Mouse (Mus musculus): ENCODE data around the gene Ctbp1. TPM values are rescaled to one million over a fixed set of nuclear protein-coding genes. Genes with fewer than 3 reads are reported as not detected.
A peak's percentile ranks its signal among the peaks of the same experiment; 100 is the strongest.

The Ctbp1 gene
- total and polyA plus RNA-seq, 3 experiments = 178 to 227 (median 213) TPM

GRCm38 (mm10) chr5:33219831-33220230, 55.0 kb downstream of the Ctbp1 start:
- intact Hi-C loops (cut with DNase I) = no loop called here
- no peak for TF ChIP-seq CTCF (IDR thresholded peaks at IDR 0.05)
- no peak for TF ChIP-seq EP300 (IDR thresholded peaks at IDR 0.05; ENCODE audit: insufficient read depth, low read depth, low read length)
- no peak for TF ChIP-seq POLR2A (IDR thresholded peaks at IDR 0.05; ENCODE audit: insufficient read depth, low read depth, low read length)
- H3K27ac ChIP-seq = no peak overlapping the region
- H3K27me3 ChIP-seq (ENCODE audit: control insufficient read depth, insufficient read depth, low read length) = no peaks in the 10 kb centered on the region
- no peak overlapping the region for H3K4me3 ChIP-seq
- no peak overlapping the region for H3K9ac ChIP-seq (ENCODE audit: low read depth, low read length)
- H3K79me2 ChIP-seq (replicated peaks; ENCODE audit: control insufficient read depth, insufficient read depth, low read length) = no peaks in the 10 kb centered on the region
- no peaks in the 10 kb centered on the region for H3K36me3 ChIP-seq (ENCODE audit: control insufficient read depth, insufficient read depth, low read length)
- WGBS = 92% methylated on average over 4 of the region's 4 CpGs
- no peak for DNase-seq
- peaks cover 13% of the 10 kb centered on the region for H3K4me1 ChIP-seq (ENCODE audit: control insufficient read depth, insufficient read depth, low read length)

GRCm38 (mm10) chr5:33218746-33219449, 55.9 kb downstream of the Ctbp1 start:
- DNase-seq = no peak
- H3K27me3 ChIP-seq (ENCODE audit: control insufficient read depth, insufficient read depth, low read length) = no peaks in the 10 kb centered on the region
- H3K4me3 ChIP-seq = no peak overlapping the region
- no peak overlapping the region for H3K9ac ChIP-seq (ENCODE audit: low read depth, low read length)
- no peaks in the 10 kb centered on the region for H3K36me3 ChIP-seq (ENCODE audit: control insufficient read depth, insufficient read depth, low read length)
- peaks cover 12% of the 10 kb centered on the region for H3K4me1 ChIP-seq (ENCODE audit: control insufficient read depth, insufficient read depth, low read length)
- intact Hi-C loops (cut with DNase I) = no loop called here
- TF ChIP-seq EP300 (IDR thresholded peaks at IDR 0.05; ENCODE audit: insufficient read depth, low read depth, low read length) (no peak), POLR2A (IDR thresholded peaks at IDR 0.05; ENCODE audit: insufficient read depth, low read depth, low read length) (no peak), CTCF (IDR thresholded peaks at IDR 0.05) (no peak)
- H3K79me2 ChIP-seq (replicated peaks; ENCODE audit: control insufficient read depth, insufficient read depth, low read length) = no peaks in the 10 kb centered on the region
- H3K27ac ChIP-seq = no peak overlapping the region; the same call in 1 of the 2 replicates
- 66% methylated on average over 20 of the region's 20 CpGs for WGBS

- 45% methylated on average over 5 of the region's 5 CpGs for WGBS
- peak within 1 kb of the TSS; percentile 20; the same call in 1 of the 2 replicates for H3K4me3 ChIP-seq
- H3K27me3 ChIP-seq (ENCODE audit: control insufficient read depth, insufficient read depth, low read length) = no peaks in the 10 kb centered on the region
- no peaks in the 10 kb centered on the region for H3K79me2 ChIP-seq (replicated peaks; ENCODE audit: control insufficient read depth, insufficient read depth, low read length)
- H3K36me3 ChIP-seq (ENCODE audit: control insufficient read depth, insufficient read depth, low read length) = no peaks in the 10 kb centered on the region
- intact Hi-C loops (cut with DNase I) = no loop called here
- no peak within 1 kb of the TSS for H3K9ac ChIP-seq (ENCODE audit: low read depth, low read length)
- H3K27ac ChIP-seq = no peak within 1 kb of the TSS; the same call in 1 of the 2 replicates
- H3K4me1 ChIP-seq (ENCODE audit: control insufficient read depth, insufficient read depth, low read length) = peaks cover 11% of the 10 kb centered on the region
- peak in 1 of 2 experiments; percentile 45 for DNase-seq
- TF ChIP-seq EP300 (IDR thresholded peaks at IDR 0.05; ENCODE audit: insufficient read depth, low read depth, low read length) = no peak
- TF ChIP-seq POLR2A (IDR thresholded peaks at IDR 0.05; ENCODE audit: insufficient read depth, low read depth, low read length) = no peak
Observed at GRCm38 (mm10) chr5:33218081-33218480, 56.7 kb downstream of the Ctbp1 start, which contains the start of gene Spon2. TSS of gene Spon2 (minus strand) at chr5:33218455.

- Histone ChIP-seq H3K9ac (ENCODE audit: low read depth, low read length) (no peak overlapping the region), H3K27ac (no peak overlapping the region; the same call in 1 of the 2 replicates), H3K4me1 (ENCODE audit: control insufficient read depth, insufficient read depth, low read length) (peaks cover 9% of the 10 kb centered on the region), H3K27me3 (ENCODE audit: control insufficient read depth, insufficient read depth, low read length) (no peaks in the 10 kb centered on the region), H3K36me3 (ENCODE audit: control insufficient read depth, insufficient read depth, low read length) (no peaks in the 10 kb centered on the region), H3K4me3 (peak overlapping the region; percentile 20; the same call in 1 of the 2 replicates), H3K79me2 (replicated peaks; ENCODE audit: control insufficient read depth, insufficient read depth, low read length) (no peaks in the 10 kb centered on the region)
- no peak for TF ChIP-seq CTCF (IDR thresholded peaks at IDR 0.05)
- TF ChIP-seq EP300 (IDR thresholded peaks at IDR 0.05; ENCODE audit: insufficient read depth, low read depth, low read length) = no peak
- TF ChIP-seq POLR2A (IDR thresholded peaks at IDR 0.05; ENCODE audit: insufficient read depth, low read depth, low read length) = no peak
- intact Hi-C loops (cut with DNase I) = no loop called here
- no peak for DNase-seq
- 69% methylated on average over 3 of the region's 3 CpGs for WGBS
Observed at GRCm38 (mm10) chr5:33217663-33218062, 57.1 kb downstream of the Ctbp1 start.

GRCm38 (mm10) chr5:33214723-33215122, 60.1 kb downstream of the Ctbp1 start:
- Histone ChIP-seq H3K9ac (ENCODE audit: low read depth, low read length) (no peak overlapping the region), H3K27ac (no peak overlapping the region), H3K27me3 (ENCODE audit: control insufficient read depth, insufficient read depth, low read length) (no peaks in the 10 kb centered on the region), H3K79me2 (replicated peaks; ENCODE audit: control insufficient read depth, insufficient read depth, low read length) (no peaks in the 10 kb centered on the region), H3K4me1 (ENCODE audit: control insufficient read depth, insufficient read depth, low read length) (peaks cover 2% of the 10 kb centered on the region), H3K4me3 (no peak overlapping the region), H3K36me3 (ENCODE audit: control insufficient read depth, insufficient read depth, low read length) (no peaks in the 10 kb centered on the region)
- intact Hi-C loops (cut with DNase I) = no loop called here
- TF ChIP-seq CTCF (IDR thresholded peaks at IDR 0.05) (no peak), EP300 (IDR thresholded peaks at IDR 0.05; ENCODE audit: insufficient read depth, low read depth, low read length) (no peak), POLR2A (IDR thresholded peaks at IDR 0.05; ENCODE audit: insufficient read depth, low read depth, low read length) (no peak)
- DNase-seq = peak in 1 of 2 experiments; percentile 33
- WGBS = 48% methylated on average over 4 of the region's 4 CpGs

- H3K4me1 ChIP-seq (ENCODE audit: control insufficient read depth, insufficient read depth, low read length) = peaks cover 2% of the 10 kb centered on the region
- no peaks in the 10 kb centered on the region for H3K36me3 ChIP-seq (ENCODE audit: control insufficient read depth, insufficient read depth, low read length)
- TF ChIP-seq EP300 (IDR thresholded peaks at IDR 0.05; ENCODE audit: insufficient read depth, low read depth, low read length) = no peak
- TF ChIP-seq POLR2A (IDR thresholded peaks at IDR 0.05; ENCODE audit: insufficient read depth, low read depth, low read length) = no peak
- TF ChIP-seq CTCF (IDR thresholded peaks at IDR 0.05) = no peak
- intact Hi-C loops (cut with DNase I) = no loop called here
- H3K9ac ChIP-seq (ENCODE audit: low read depth, low read length) = no peak overlapping the region
- H3K27me3 ChIP-seq (ENCODE audit: control insufficient read depth, insufficient read depth, low read length) = no peaks in the 10 kb centered on the region
- WGBS = 75% methylated on average over 5 of the region's 5 CpGs
- H3K79me2 ChIP-seq (replicated peaks; ENCODE audit: control insufficient read depth, insufficient read depth, low read length) = no peaks in the 10 kb centered on the region
- no peak for DNase-seq
- no peak overlapping the region for H3K4me3 ChIP-seq
- H3K27ac ChIP-seq = no peak overlapping the region
Observed at GRCm38 (mm10) chr5:33211254-33211653, 63.5 kb downstream of the Ctbp1 start.

Measured in heart, adult 2 months (tissue).